Mouse (Mus musculus) kidney, postnatal 0 days (tissue): ENCODE data around the gene Rps27rt. TPM values are rescaled to one million over a fixed set of nuclear protein-coding genes. Genes with fewer than 3 reads are reported as not detected.

Experiments
- ATAC-seq: fragments of 200-750 bp; cut with Nextera tagmentation; replicated peaks from 2 replicates; pipeline ENCODE4 v1.8.0; 2017; ENCODE audit warnings: low read depth, moderate number of reproducible peaks, moderate TSS enrichment, moderate library complexity; ENCODE audit not compliant: low FRiP score
- DNase-seq: peaks from one replicate; pipeline ENCODE4 v3.0.0-alpha.2; 2016; ENCODE audit warnings: low spot score
- H3K27ac ChIP-seq: fragments of 300-500 bp; sonication (generic); 2 replicates; pipeline ENCODE4 v1.5.1; 2014; ENCODE audit warnings: mild to moderate bottlenecking
- H3K27me3 ChIP-seq: fragments of 300-500 bp; sonication (generic); 2 replicates; pipeline ENCODE4 v1.6.1; 2014; ENCODE audit warnings: low read length, mixed read lengths; ENCODE audit not compliant: insufficient read depth
- H3K36me3 ChIP-seq: fragments of 300-500 bp; sonication (generic); 2 replicates; pipeline ENCODE4 v1.6.1; 2014; ENCODE audit warnings: low read length, mixed read lengths; ENCODE audit not compliant: insufficient read depth
- H3K4me1 ChIP-seq: fragments of 300-500 bp; sonication (generic); replicated peaks from 2 replicates; pipeline ENCODE4 v1.6.1; 2014; ENCODE audit warnings: antibody characterized with exemption, low read length, mixed read lengths; ENCODE audit not compliant: insufficient read depth
- H3K4me2 ChIP-seq: fragments of 300-500 bp; sonication (generic); 2 replicates; pipeline ENCODE4 v1.6.1; 2014; ENCODE audit warnings: mild to moderate bottlenecking, low read length, moderate library complexity, mixed read lengths
- H3K4me3 ChIP-seq: fragments of 300-500 bp; sonication (generic); replicated peaks from 2 replicates; pipeline ENCODE4 v1.5.1; 2014; ENCODE audit warnings: low read depth, low read length
- H3K9ac ChIP-seq: fragments of 300-500 bp; sonication (generic); 2 replicates; pipeline ENCODE4 v1.6.1; 2014; ENCODE audit warnings: low read depth, low read length
- H3K9me3 ChIP-seq: fragments of 300-500 bp; sonication (generic); replicated peaks from 2 replicates; pipeline ENCODE4 v1.6.1; 2016; ENCODE audit warnings: low read length, inconsistent platforms, mixed read lengths
- CTCF ChIP-seq: IDR thresholded peaks from 2 replicates; pipeline ENCODE4 v1.5.1; 2016; ENCODE audit warnings: antibody characterized with exemption, low read depth, mild to moderate bottlenecking, moderate library complexity
- WGBS: fragments of 180-500 bp; shearing (Covaris S2); extraction: QIAGEN DNeasy Blood & Tissue Kit; methylation state at CpG from one replicate; pipeline ENCODE4 v1.1.7; 2014; 5-methylcytosine and 5-hydroxymethylcytosine counted together
- polyA plus RNA-seq: library from polyadenylated mRNA; unstranded; fragments of >200 nt; fragmentation: Nextera tagmentation; extraction: Ambion mirVana; gene quantifications from 2 replicates; pipeline ENCODE4 v1.2.1, GENCODE M21; 2015

Gene Rps27rt
- polyA plus RNA-seq, 1 experiment from 2014 or later: 845 TPM

GRCm38 (mm10) chr9:114934231-114934630, 48.3 kb downstream of the Rps27rt start:
- Histone ChIP-seq H3K27me3 (no peaks in the 10 kb centered on the region), H3K9me3 (no peaks in the 10 kb centered on the region), H3K4me1 (no peaks in the 10 kb centered on the region; the same call in 1 of the 2 replicates), H3K4me3 (peak overlapping the region; percentile 75; the same call in 1 of the 2 replicates), H3K27ac (no peak overlapping the region), H3K9ac (no peak overlapping the region), H3K36me3 (no peaks in the 10 kb centered on the region), H3K4me2 (peak overlapping the region; percentile 99; the same call in 1 of the 2 replicates)
- no peak for ATAC-seq
- WGBS: 62% methylated on average over 11 of the region's 11 CpGs
- no peak for DNase-seq
- TF ChIP-seq CTCF: no peak

DNA sequence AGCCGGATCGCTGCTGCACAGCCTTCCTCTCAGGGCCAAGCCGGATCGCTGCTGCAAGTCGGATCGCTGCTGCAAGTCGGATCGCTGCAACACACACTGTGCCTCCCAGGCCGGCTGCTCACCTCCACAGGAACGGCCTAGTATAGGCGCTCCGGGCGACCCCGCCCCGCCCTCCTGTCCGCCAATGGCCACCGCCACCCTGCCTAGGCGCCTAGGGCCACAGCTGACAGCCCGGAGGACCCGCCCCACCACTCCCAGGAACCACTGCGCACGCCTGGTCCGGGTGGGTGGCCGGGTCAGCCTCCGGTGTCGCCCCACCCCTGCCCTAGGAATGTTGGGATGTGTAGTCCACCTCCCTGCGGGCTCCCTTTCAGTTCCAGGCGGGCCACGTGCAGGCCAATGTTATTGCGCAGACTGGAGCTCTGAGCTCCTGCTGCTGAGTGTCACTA, 48.8 kb downstream of the Rps27rt start, which contains the start of gene Gpd1l:
Gpd1l (minus strand) TSS at position 265 of the 449 bp plus-strand sequence.
- Histone ChIP-seq H3K4me1 (no peaks in the 10 kb centered on the region; the same call in 1 of the 2 replicates), H3K36me3 (no peaks in the 10 kb centered on the region), H3K9me3 (no peaks in the 10 kb centered on the region), H3K4me2 (peak within 1 kb of the TSS; percentile 99), H3K4me3 (peak within 1 kb of the TSS; percentile 75), H3K9ac (peak within 1 kb of the TSS; percentile 74), H3K27ac (peak within 1 kb of the TSS; percentile 89), H3K27me3 (no peaks in the 10 kb centered on the region)
- no peak for TF ChIP-seq CTCF
- ATAC-seq (peak; percentile 99), DNase-seq (peak; percentile 97)
- WGBS: under 1% methylated on average over 30 of the region's 30 CpGs

GRCm38 (mm10) chr9:114933037-114933722, 49.4 kb downstream of the Rps27rt start:
- H3K4me2 ChIP-seq: peak overlapping the region; percentile 99
- ATAC-seq: peak; percentile 46
- no peaks in the 10 kb centered on the region for H3K9me3 ChIP-seq
- DNase-seq: no peak
- H3K36me3 ChIP-seq: no peaks in the 10 kb centered on the region
- no peaks in the 10 kb centered on the region; the same call in 1 of the 2 replicates for H3K4me1 ChIP-seq
- peak overlapping the region; percentile 75 for H3K4me3 ChIP-seq
- no peaks in the 10 kb centered on the region for H3K27me3 ChIP-seq
- WGBS: under 1% methylated on average over 50 of the region's 50 CpGs
- TF ChIP-seq CTCF: no peak
- H3K27ac ChIP-seq: peak overlapping the region; percentile 89
- H3K9ac ChIP-seq: peak overlapping the region; percentile 74

DNA sequence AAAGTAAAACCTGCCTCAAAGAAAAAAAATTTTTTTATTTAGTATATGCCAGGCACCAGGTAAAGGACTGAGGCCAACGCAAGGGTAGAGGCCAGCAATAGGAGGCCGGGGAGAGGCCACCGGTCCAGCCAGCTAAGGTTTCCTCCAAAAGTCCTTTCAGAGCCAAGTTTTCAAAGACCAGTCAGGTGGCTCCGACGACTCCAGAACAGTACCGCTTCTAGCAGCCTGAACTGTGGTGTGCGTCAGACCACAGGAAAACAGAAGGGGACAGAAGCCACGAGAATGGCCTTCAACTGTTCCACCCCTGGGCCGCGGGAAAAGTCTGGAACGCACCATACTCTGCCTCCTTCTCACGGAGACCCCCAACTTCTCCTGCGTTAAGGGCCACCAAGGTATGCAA, 49.9 kb downstream of the Rps27rt start:
- Histone ChIP-seq H3K9me3 (no peaks in the 10 kb centered on the region), H3K4me2 (peak overlapping the region; percentile 99), H3K27me3 (no peaks in the 10 kb centered on the region), H3K9ac (peak overlapping the region; percentile 74), H3K4me3 (peak overlapping the region; percentile 75), H3K4me1 (no peaks in the 10 kb centered on the region; the same call in 1 of the 2 replicates), H3K36me3 (no peaks in the 10 kb centered on the region), H3K27ac (peak overlapping the region; percentile 89; the same call in 1 of the 2 replicates)
- DNase-seq (no peak), ATAC-seq (no peak)
- no peak for TF ChIP-seq CTCF
- 17% methylated on average over 13 of the region's 13 CpGs for WGBS

Other genes with a start within 250 kb of the Rps27rt start
- 95.4 and 102 TPM in 2 replicates for gene Cmtm7, start 200.9 kb downstream of the Rps27rt start, polyA plus RNA-seq
- 50.7 and 54.6 TPM in 2 replicates for gene Cmtm8, start 138.6 kb downstream of the Rps27rt start, polyA plus RNA-seq
- 17.2 and 18.1 TPM in 2 replicates for gene Gpd1l, start 48.8 kb downstream of the Rps27rt start, polyA plus RNA-seq
- 2.3 and 2.8 TPM in 2 replicates for gene Osbpl10, start 4.2 kb downstream of the Rps27rt start, polyA plus RNA-seq